Mouse (Mus musculus) ES-Bruce4 (cell line): Measurements from ENCODE around the gene Stub1. TPM values are rescaled to one million over a fixed set of nuclear protein-coding genes. Genes with fewer than 3 reads are reported as not detected.
A peak's percentile ranks its signal among the peaks of the same experiment; 100 is the strongest.
"Not testable (repeated sequence)": the region's sequence is repeated elsewhere in the genome, so short reads cannot be mapped to it uniquely, and the experiment has no call there.

ENCODE experiments used
- H3K27ac ChIP-seq: 2 replicates; pipeline ENCODE4 v1.5.1; 2012; ENCODE audit warnings: low read length, inconsistent platforms; ENCODE audit not compliant: insufficient read depth
- H3K27me3 ChIP-seq: 2 replicates; pipeline ENCODE4 v1.6.1; 2012; ENCODE audit warnings: mild to moderate bottlenecking, low read length, inconsistent platforms; ENCODE audit not compliant: control insufficient read depth, poor library complexity, insufficient read depth, severe bottlenecking
- H3K36me3 ChIP-seq: 2 replicates; pipeline ENCODE4 v1.6.1; 2012; ENCODE audit warnings: inconsistent platforms, mild to moderate bottlenecking, low read length, moderate library complexity; ENCODE audit not compliant: control insufficient read depth, poor library complexity, insufficient read depth, severe bottlenecking
- H3K4me1 ChIP-seq: one replicate; pipeline ENCODE4 v1.8.1; 2011; ENCODE audit warnings: low read length; ENCODE audit not compliant: control insufficient read depth, insufficient read depth
- H3K4me3 ChIP-seq: 2 replicates; pipeline ENCODE4 v1.5.1; 2011; ENCODE audit warnings: low read depth, mild to moderate bottlenecking, low read length
- H3K9ac ChIP-seq: 2 replicates; pipeline ENCODE4 v1.6.1; 2012; ENCODE audit warnings: low read depth, mild to moderate bottlenecking, inconsistent platforms; ENCODE audit not compliant: poor library complexity, severe bottlenecking
- H3K9me3 ChIP-seq: replicated peaks from 2 replicates; pipeline ENCODE4 v1.6.1; 2012; ENCODE audit warnings: mild to moderate bottlenecking, low read length, inconsistent platforms; ENCODE audit not compliant: control insufficient read depth, poor library complexity, insufficient read depth, severe bottlenecking
- CTCF ChIP-seq: IDR thresholded peaks from one replicate; pipeline ENCODE4 v1.8.1; 2011; ENCODE audit warnings: low read depth, low read length
- EP300 ChIP-seq: IDR thresholded peaks from 2 replicates; pipeline ENCODE4 v1.6.1; 2011; ENCODE audit warnings: low read depth, low read length; ENCODE audit not compliant: insufficient read depth
- POLR2A ChIP-seq: IDR thresholded peaks from one replicate; pipeline ENCODE4 v1.8.1; 2011; ENCODE audit warnings: low read length; ENCODE audit not compliant: insufficient read depth
- polyA plus RNA-seq: library from polyadenylated mRNA; stranded (reverse); fragments of >200 nt; gene quantifications from 2 replicates; pipeline ENCODE4 v1.2.4, GENCODE M21; 2011; ENCODE audit warnings: low read depth; ENCODE audit not compliant: missing spikeins, insufficient read depth, insufficient read length

Stub1 gene
- polyA plus RNA-seq, 1 experiment, result 97.8 TPM

DNA sequence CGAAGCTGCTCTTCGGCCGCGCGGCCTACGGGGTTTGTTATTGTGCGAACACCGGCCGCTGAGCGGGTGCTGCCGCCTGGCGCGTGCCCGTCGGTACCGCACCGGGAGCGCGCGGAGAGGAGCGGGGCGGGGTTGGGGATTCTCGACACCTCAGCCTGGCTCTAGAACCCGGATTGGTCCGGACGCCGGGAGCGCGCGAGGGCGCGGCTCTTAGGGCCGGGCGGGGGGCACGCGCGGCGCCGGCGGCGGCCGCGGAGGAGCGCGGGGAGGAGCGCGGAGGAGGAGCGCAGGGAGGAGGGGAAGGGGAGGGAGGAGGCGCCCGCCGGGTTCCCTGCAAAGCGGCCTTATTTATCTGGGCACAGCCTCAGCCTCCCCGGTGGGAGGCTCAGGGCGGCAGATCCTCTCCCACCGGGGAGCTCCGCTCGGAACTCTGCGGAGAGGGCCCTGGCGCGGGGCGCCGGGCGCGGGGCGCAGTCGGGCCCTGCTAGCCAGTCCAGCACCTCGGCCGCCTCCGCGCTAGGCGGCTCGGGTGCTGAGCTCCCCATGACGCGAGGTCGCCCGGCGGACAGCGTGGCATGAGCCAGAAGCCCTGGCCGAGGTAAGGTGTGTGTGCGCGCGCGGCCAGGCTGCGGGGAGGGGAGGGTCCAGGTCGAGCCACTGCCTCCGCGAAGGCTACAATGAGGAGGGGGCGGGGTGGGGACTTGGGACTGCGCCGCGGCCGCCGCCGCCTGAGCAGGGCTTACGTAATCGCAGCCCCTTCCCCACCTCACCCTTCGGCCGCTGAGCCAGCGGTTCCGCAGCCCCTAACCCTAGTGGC lies 24.2 kb downstream of the Stub1 start, which contains the start of gene Fbxl16:
Gene Fbxl16 (plus strand): TSS at position 297 of the 817 bp plus-strand sequence.
- Histone ChIP-seq H3K36me3 (no peaks in the 10 kb centered on the region), H3K9me3 (no peaks in the 10 kb centered on the region), H3K9ac (peak within 1 kb of the TSS; percentile 73), H3K27ac (no peak within 1 kb of the TSS), H3K27me3 (no peaks in the 10 kb centered on the region), H3K4me1 (no peaks in the 10 kb centered on the region), H3K4me3 (peak within 1 kb of the TSS; percentile 84)
- peak; percentile 19; the same call in 1 of the 2 replicates for TF ChIP-seq EP300
- no peak for TF ChIP-seq POLR2A

DNA sequence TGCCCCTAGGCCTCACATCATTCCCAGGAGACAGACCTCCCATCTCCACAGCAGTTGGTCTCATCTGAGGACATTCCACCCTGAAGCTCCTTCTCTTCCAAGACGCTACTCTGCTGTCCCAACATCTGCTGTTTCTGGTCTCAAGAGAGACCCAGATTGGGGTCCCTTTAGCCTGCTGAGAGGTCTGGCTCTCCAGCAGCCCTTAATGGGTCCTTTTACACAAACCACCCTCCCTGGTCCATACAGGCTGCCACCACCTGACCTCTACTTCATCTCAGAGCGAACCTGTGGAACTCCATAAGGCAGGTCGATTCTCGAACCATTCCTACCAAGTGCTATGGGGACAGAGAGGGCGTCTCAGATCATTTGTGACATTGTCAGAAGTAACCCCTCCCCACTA lies 25.2 kb downstream of the Stub1 start:
- H3K36me3 ChIP-seq, result no peaks in the 10 kb centered on the region
- H3K27ac ChIP-seq, result no peak overlapping the region
- H3K4me3 ChIP-seq, result no peak overlapping the region
- no peaks in the 10 kb centered on the region for H3K9me3 ChIP-seq
- no peaks in the 10 kb centered on the region for H3K27me3 ChIP-seq
- H3K9ac ChIP-seq, result peak overlapping the region; percentile 73; the same call in 1 of the 2 replicates
- H3K4me1 ChIP-seq, result no peaks in the 10 kb centered on the region
- no peak for TF ChIP-seq POLR2A
- no peak for TF ChIP-seq CTCF
- no peak for TF ChIP-seq EP300

DNA sequence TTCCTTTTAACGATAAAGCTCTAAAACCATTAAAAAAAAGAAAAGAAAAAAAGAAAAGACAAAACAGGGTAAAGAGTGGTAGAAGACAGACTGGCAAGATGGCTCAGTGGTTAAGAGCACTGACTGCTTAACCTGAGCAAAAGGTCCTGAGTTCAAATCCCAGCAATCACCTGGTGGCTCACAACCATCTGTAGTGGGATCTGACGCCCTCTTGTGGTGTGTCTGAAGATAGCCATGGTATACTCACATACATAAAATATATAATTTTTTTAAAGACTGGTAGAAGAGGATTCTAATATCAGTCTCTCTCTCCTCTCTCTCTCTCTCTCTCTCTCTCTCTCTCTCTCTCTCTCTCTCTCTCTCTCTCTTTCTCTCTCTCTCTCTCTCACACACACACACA lies 25.8 kb downstream of the Stub1 start:
- H3K9ac ChIP-seq, H3K27ac ChIP-seq, H3K9me3 ChIP-seq, H3K36me3 ChIP-seq, H3K4me3 ChIP-seq, H3K27me3 ChIP-seq, H3K4me1 ChIP-seq: not testable (repeated sequence)

DNA sequence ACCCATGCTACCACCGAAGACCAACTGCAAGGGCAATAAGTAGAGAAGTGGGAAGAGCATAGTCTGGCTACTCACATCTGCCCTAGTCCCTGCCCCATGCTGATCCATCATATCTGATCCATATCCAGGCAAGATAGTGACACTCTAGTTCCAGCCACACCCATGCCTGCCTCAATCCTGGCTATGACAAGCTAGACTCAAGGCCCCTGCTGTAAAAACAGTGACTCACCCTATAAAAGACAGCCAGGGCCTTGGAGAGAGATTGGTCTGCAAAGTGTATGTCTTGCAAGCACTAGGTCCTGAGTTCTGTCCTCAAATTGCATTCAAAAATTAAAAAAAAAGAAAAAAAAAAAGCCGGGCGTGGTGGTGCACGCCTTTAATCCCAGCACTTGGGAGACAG lies 26.7 kb downstream of the Stub1 start:
- no peak for TF ChIP-seq POLR2A
- no peak for TF ChIP-seq CTCF
- TF ChIP-seq EP300, result no peak
- no peaks in the 10 kb centered on the region for H3K4me1 ChIP-seq

DNA sequence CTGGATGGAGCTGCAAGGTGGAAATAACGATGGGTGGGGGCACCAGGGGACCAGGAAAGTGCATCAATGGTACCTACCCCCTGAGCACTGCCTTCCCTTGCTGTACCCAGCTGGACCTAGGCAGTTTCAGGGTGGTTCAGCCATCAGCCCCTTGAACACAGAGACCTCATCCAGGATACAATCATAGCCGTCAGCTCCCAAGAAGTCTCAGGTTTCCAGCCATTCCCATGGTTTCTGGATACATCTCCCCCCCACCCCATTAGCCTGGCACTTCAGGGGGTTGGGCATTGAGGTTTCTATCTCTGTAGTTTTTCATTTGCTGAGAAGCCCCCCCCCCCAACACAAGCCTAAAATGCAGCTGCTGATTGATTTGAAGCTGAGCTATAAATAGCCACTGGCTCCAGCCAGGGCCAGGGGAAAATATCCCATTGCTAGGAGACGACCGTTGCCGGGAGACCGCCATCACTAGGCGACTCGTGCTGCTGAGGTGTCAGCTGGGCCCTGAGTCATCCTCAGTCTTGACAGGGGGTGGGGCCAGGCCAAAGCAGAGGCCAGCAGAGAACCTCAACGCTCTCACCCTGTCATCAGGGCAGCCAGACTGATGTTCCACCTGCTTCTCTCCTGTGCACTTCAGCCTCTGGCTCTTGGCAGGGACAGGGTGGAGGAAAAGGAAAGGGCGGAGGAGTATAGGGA lies 30.2 kb downstream of the Stub1 start:
- Histone ChIP-seq H3K27me3 (no peaks in the 10 kb centered on the region), H3K36me3 (no peaks in the 10 kb centered on the region), H3K4me3 (no peak overlapping the region), H3K27ac (no peak overlapping the region), H3K9ac (no peak overlapping the region), H3K9me3 (no peaks in the 10 kb centered on the region), H3K4me1 (no peaks in the 10 kb centered on the region)
- TF ChIP-seq POLR2A, result no peak
- no peak for TF ChIP-seq CTCF
- no peak for TF ChIP-seq EP300

More for the DNA sequence above, 26.7 kb downstream of the Stub1 start:
- H3K9me3 ChIP-seq, result no peaks in the 10 kb centered on the region
- H3K4me3 ChIP-seq, result no peak overlapping the region
- H3K27me3 ChIP-seq, result no peaks in the 10 kb centered on the region
- H3K36me3 ChIP-seq, result no peaks in the 10 kb centered on the region
- H3K9ac ChIP-seq, result no peak overlapping the region
- no peak overlapping the region for H3K27ac ChIP-seq

DNA sequence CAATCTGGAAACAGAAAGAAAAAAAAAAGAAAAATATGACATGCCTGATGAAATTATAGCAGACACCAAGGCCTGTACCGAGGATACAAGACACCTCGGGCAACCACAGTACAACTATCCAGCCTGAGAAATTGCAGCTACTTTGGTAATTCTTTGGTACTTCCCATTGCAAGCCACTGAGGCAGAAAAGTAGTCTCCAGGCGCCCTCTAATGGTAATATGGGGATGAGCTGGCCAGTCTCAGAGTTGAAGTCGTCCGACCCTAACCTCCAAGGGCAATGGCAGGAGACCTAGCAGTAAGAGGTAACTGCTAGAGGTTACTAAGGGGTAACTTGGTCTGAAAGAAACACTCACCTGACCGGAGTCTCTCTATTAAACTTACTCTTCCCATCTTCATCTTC lies 32.2 kb downstream of the Stub1 start:
- H3K9ac ChIP-seq, result no peak overlapping the region
- H3K4me3 ChIP-seq, result no peak overlapping the region
- no peaks in the 10 kb centered on the region for H3K4me1 ChIP-seq
- TF ChIP-seq EP300 (no peak), CTCF (peak; percentile 68)
- H3K9me3 ChIP-seq, result no peaks in the 10 kb centered on the region
- no peak overlapping the region for H3K27ac ChIP-seq
- H3K27me3 ChIP-seq, result no peaks in the 10 kb centered on the region
- H3K36me3 ChIP-seq, result no peaks in the 10 kb centered on the region
